Mouse (Mus musculus): ENCODE measurements at regions not wholly inside any gene's neighbourhood (a gene's known extent, or its start where the extent isn't known, plus 50 kb on each side); places are given as distances from the start of the nearest gene placed in this dataset.
"Not testable (repeated sequence)": the region's sequence is repeated elsewhere in the genome, so short reads cannot be mapped to it uniquely, and the experiment has no call there.

- DNase-seq (ENCODE audit: low read depth) = no peak
Observed at GRCm38 (mm10) chr5:102123285-102123684, 53.6 kb upstream of the Wdfy3 start.

- DNase-seq (ENCODE audit: low read depth) = peak; percentile 20
Observed at GRCm38 (mm10) chr5:102126737-102127136, 57.0 kb upstream of the Wdfy3 start.

GRCm38 (mm10) chr5:102147991-102148390 is 78.3 kb upstream of the Wdfy3 start:
- DNase-seq (ENCODE audit: low read depth) = no peak

GRCm38 (mm10) chr5:102149481-102150129 is 79.9 kb upstream of the Wdfy3 start:
- peak; percentile 45 for DNase-seq (ENCODE audit: low read depth)

- no peak for DNase-seq (ENCODE audit: low read depth)
Observed at GRCm38 (mm10) chr5:102159621-102160020, 89.9 kb upstream of the Wdfy3 start.

GRCm38 (mm10) chr5:102167981-102168380 is 98.3 kb upstream of the Wdfy3 start:
- no peak for DNase-seq (ENCODE audit: low read depth)

- DNase-seq (ENCODE audit: low read depth) = no peak
Observed at GRCm38 (mm10) chr5:102171808-102172207, 102.1 kb upstream of the Wdfy3 start.

GRCm38 (mm10) chr5:102180250-102180649 is 110.5 kb upstream of the Wdfy3 start:
- no peak for DNase-seq (ENCODE audit: low read depth)

GRCm38 (mm10) chr5:102188951-102189350 is 119.2 kb upstream of the Wdfy3 start:
- not testable (repeated sequence) for DNase-seq (ENCODE audit: low read depth)

GRCm38 (mm10) chr5:102206456-102206855 is 136.7 kb upstream of the Wdfy3 start:
- no peak for DNase-seq (ENCODE audit: low read depth)

GRCm38 (mm10) chr5:102206953-102207352 is 137.2 kb upstream of the Wdfy3 start:
- DNase-seq (ENCODE audit: low read depth) = peak; percentile 41

- DNase-seq (ENCODE audit: low read depth) = peak; percentile 3
Observed at GRCm38 (mm10) chr5:102213145-102213544, 143.4 kb upstream of the Wdfy3 start.

GRCm38 (mm10) chr5:102227131-102227530 is 157.4 kb upstream of the Wdfy3 start:
- no peak for DNase-seq (ENCODE audit: low read depth)

- no peak for DNase-seq (ENCODE audit: low read depth)
Observed at GRCm38 (mm10) chr5:102242614-102243013, 172.9 kb upstream of the Wdfy3 start.

- DNase-seq (ENCODE audit: low read depth) = no peak
Observed at GRCm38 (mm10) chr5:102244706-102245105, 175.0 kb upstream of the Wdfy3 start.

GRCm38 (mm10) chr5:102248747-102249146 is 179.0 kb upstream of the Wdfy3 start:
- no peak for DNase-seq (ENCODE audit: low read depth)

- DNase-seq (ENCODE audit: low read depth) = no peak
Observed at GRCm38 (mm10) chr5:102251076-102251475, 181.4 kb upstream of the Wdfy3 start.

GRCm38 (mm10) chr5:102253786-102254185 is 184.1 kb upstream of the Wdfy3 start:
- DNase-seq (ENCODE audit: low read depth) = no peak

- DNase-seq (ENCODE audit: low read depth) = no peak
Observed at GRCm38 (mm10) chr5:102257104-102257503, 187.4 kb upstream of the Wdfy3 start.

GRCm38 (mm10) chr5:102261621-102262020 is 191.9 kb upstream of the Wdfy3 start:
- DNase-seq (ENCODE audit: low read depth) = no peak

- no peak for DNase-seq (ENCODE audit: low read depth)
Observed at GRCm38 (mm10) chr5:102266451-102266850, 196.7 kb upstream of the Wdfy3 start.

GRCm38 (mm10) chr5:102267150-102267549 is 197.4 kb upstream of the Wdfy3 start:
- no peak for DNase-seq (ENCODE audit: low read depth)

- DNase-seq (ENCODE audit: low read depth) = no peak
Observed at GRCm38 (mm10) chr5:102269204-102269603, 199.5 kb upstream of the Wdfy3 start.

GRCm38 (mm10) chr5:102275621-102276020 is 205.6 kb upstream of the Arhgap24 start:
- no peak for DNase-seq (ENCODE audit: low read depth)

Data from c-Kit-positive CD71-negative TER-119-negative erythroid progenitor cells, embryonic 14.5 days (primary cell).